23 mouse cellular contexts compared by ENCODE assay signal in genomic region chr1:132135631-132136030, GRCm38 (mm10). TPM values are rescaled to one million over a fixed set of nuclear protein-coding genes. Genes with fewer than 3 reads are reported as not detected.
"Had no signal": no experiment of that assay in that cellular context is flagged by ENCODE, and none has a peak within 500 bp of the region (broad histone marks: within the 10 kb centered on the region; RNA-seq: fewer than 3 reads in every experiment).

No protein-coding gene starts in this region.

- H3K9me3 ChIP-seq: lung, embryonic 15.5 days; midbrain, embryonic 12.5 days; neural tube, embryonic 13.5 days; neural tube, embryonic 15.5 days had no signal

- H3K27ac ChIP-seq: lung, embryonic 15.5 days; midbrain, embryonic 10.5 days; midbrain, embryonic 12.5 days; neural tube, embryonic 13.5 days; neural tube, embryonic 15.5 days had no signal

- H3K27me3 ChIP-seq: lung, embryonic 15.5 days had no signal

- H3K9ac ChIP-seq: liver, postnatal 0 days; lung, embryonic 15.5 days; midbrain, embryonic 12.5 days; neural tube, embryonic 13.5 days; neural tube, embryonic 15.5 days had no signal

- H3K36me3 ChIP-seq: lung, embryonic 15.5 days; midbrain, embryonic 10.5 days; midbrain, embryonic 12.5 days; neural tube, embryonic 13.5 days; neural tube, embryonic 15.5 days had no signal

- H3K4me2 ChIP-seq: lung, embryonic 15.5 days; midbrain, embryonic 12.5 days; neural tube, embryonic 13.5 days; neural tube, embryonic 15.5 days had no signal

- ATAC-seq: liver, postnatal 0 days; lung, postnatal 0 days; midbrain, embryonic 16.5 days had no signal

- H3K4me3 ChIP-seq: lung, embryonic 15.5 days; megakaryocyte, embryonic 14.5 days; midbrain, embryonic 10.5 days; midbrain, embryonic 12.5 days; neural tube, embryonic 13.5 days; neural tube, embryonic 15.5 days had no signal

- DNase-seq: liver, postnatal 0 days; lung, adult 2 months; lung, postnatal 4 days; midbrain, embryonic 14.5 days; retina, postnatal 1 day; right cerebral cortex, adult 18-20 months; right cerebral cortex, postnatal 25 days; right cerebral cortex, postnatal 4 days; spleen, adult 18-20 months; thymus, adult 18-20 months; thymus, postnatal 14 days; thymus, postnatal 36 days had no signal

RNA-seq across cellular contexts. Expression of gene Lemd1, which starts 55.6 kb away (rescaled TPM):
- total RNA-seq: megakaryocyte progenitor cell, adult 5-6 weeks had no signal
- polyA plus RNA-seq: liver, postnatal 0 days; lung, adult 2 months; lung, postnatal 0 days had no signal

RNA-seq across cellular contexts. Expression of gene AC124108.1, which starts 55.6 kb away (rescaled TPM):
- total RNA-seq: megakaryocyte progenitor cell, adult 5-6 weeks had no signal
- polyA plus RNA-seq: liver, postnatal 0 days; lung, adult 2 months; lung, postnatal 0 days; small intestine, adult 2 months; thymus, postnatal 0 days had no signal
